Mouse (Mus musculus): Measurements from ENCODE around the gene Irx4. TPM values are rescaled to one million over a fixed set of nuclear protein-coding genes. Genes with fewer than 3 reads are reported as not detected.

Gene Irx4
- polyA plus RNA-seq, 1 experiment from 2014 or later, result 5.8 TPM

DNA sequence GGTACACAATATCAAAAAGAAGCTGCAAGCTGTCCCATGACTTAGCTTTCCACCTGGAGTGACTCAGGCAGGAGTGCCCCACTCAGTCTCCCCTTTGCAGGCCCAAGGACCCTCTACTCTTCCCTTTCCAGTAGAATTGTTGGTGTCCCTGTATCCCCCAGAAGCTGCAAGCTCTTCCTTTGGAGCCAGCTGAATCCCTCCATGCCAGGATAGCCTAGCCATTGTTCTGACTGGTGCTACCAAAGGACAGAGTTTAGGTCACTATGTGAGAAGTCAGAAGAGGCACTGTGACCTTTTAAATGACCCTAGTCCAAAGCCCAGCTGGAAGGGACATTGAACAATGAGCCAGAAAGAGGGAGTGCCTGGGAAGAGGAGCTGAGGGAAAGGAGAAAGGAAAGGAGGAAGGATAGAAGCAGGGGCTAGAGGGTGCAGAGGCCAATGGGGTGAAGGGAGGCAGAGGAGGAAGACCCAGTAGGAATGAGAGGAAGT is 12.6 kb downstream of the Irx4 start:
- Histone ChIP-seq H3K9me3 (no peaks in the 10 kb centered on the region), H3K27ac (no peak overlapping the region), H3K4me2 (no peak overlapping the region), H3K27me3 (peaks cover 93% of the 10 kb centered on the region), H3K4me3 (no peak overlapping the region), H3K4me1 (replicated peaks) (peaks cover 32% of the 10 kb centered on the region), H3K36me3 (no peaks in the 10 kb centered on the region), H3K9ac (no peak overlapping the region)
- ATAC-seq (ENCODE audit: low FRiP score), result no peak

- no peaks in the 10 kb centered on the region for H3K9me3 ChIP-seq
- H3K4me2 ChIP-seq, result no peak overlapping the region
- no peak for ATAC-seq (ENCODE audit: low FRiP score)
- H3K4me3 ChIP-seq, result no peak overlapping the region
- no peak overlapping the region for H3K9ac ChIP-seq
- 33% methylated on average over 1 of the region's 1 CpGs for WGBS
- H3K4me1 ChIP-seq (replicated peaks), result peaks cover 29% of the 10 kb centered on the region
- peaks cover 87% of the 10 kb centered on the region for H3K27me3 ChIP-seq
- no peak overlapping the region for H3K27ac ChIP-seq
- no peaks in the 10 kb centered on the region for H3K36me3 ChIP-seq
Observed at GRCm38 (mm10) chr13:73273536-73273935, 13.3 kb downstream of the Irx4 start.

DNA sequence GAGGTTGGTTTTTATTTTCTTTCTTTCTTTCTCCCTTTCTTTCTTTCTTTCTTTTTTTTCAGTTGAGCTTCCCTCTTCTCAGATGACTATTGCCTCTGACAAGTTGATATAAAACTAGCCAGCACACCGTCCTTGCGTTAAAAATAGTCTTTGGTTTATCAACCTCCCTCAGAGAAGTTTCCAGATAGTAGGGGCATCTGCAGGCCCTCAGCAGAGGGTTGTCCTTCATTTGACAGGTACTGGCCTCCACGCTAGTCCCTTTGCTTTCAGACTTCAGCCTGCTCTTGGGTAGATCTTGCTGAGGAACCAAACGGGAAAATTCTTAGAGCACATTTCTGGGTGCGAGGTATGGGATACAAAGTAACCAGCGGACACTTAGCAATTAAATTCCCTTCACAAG is 17.1 kb downstream of the Irx4 start:
- WGBS, result 92% methylated on average over 6 of the region's 6 CpGs
- H3K36me3 ChIP-seq, result no peaks in the 10 kb centered on the region
- H3K4me3 ChIP-seq, result no peak overlapping the region
- ATAC-seq (ENCODE audit: low FRiP score), result no peak
- no peak overlapping the region for H3K9ac ChIP-seq
- peaks cover 6% of the 10 kb centered on the region for H3K4me1 ChIP-seq (replicated peaks)
- H3K9me3 ChIP-seq, result no peaks in the 10 kb centered on the region
- H3K27ac ChIP-seq, result no peak overlapping the region
- H3K27me3 ChIP-seq, result peaks cover 49% of the 10 kb centered on the region
- no peak overlapping the region for H3K4me2 ChIP-seq

DNA sequence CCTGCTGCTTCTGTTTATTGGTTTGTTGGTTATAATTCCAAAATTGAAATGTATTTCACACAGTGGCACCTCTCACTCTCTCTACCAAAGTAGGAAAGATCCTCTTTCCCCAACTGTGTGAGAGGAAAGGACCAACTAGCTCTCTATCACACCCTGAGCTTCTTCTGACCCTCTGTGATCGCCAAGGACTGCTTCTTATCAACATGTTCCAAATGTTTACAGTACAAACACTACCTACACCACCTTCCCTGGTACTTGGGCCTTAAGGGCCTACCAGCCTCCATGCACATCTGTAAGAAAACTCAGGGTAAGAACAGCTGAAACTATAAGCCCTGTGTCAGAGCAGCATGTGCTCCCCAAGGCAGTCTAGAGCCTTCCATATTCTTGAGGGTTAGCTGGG is 17.5 kb downstream of the Irx4 start:
- no peak overlapping the region for H3K4me2 ChIP-seq
- H3K4me1 ChIP-seq (replicated peaks), result peaks cover 1% of the 10 kb centered on the region; the same call in 1 of the 2 replicates
- H3K9ac ChIP-seq, result no peak overlapping the region
- no peak overlapping the region for H3K4me3 ChIP-seq
- peaks cover 46% of the 10 kb centered on the region for H3K27me3 ChIP-seq
- WGBS, result 68% methylated on average over 1 of the region's 1 CpGs
- no peak for ATAC-seq (ENCODE audit: low FRiP score)
- no peaks in the 10 kb centered on the region for H3K9me3 ChIP-seq
- no peaks in the 10 kb centered on the region for H3K36me3 ChIP-seq
- H3K27ac ChIP-seq, result no peak overlapping the region

DNA sequence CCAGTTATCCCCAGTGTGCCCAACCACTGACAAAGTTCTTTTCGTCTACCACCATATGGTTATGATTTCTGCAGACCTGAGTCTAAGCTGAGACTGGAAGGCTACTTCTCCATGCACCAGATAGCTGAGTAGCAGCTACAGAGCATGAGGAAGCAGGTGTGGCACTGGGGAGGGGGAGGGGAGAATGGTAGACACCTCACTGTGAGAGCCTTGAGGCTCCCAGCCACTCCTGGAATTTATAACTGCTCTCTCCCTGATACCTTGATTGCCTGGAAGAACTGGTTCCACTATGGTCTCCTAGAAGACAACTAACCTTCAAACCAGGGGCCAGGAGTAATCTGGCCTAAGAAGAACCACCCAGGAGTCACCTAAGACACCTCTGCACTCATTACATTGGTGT is 18.9 kb downstream of the Irx4 start:
- Histone ChIP-seq H3K4me3 (no peak overlapping the region), H3K36me3 (no peaks in the 10 kb centered on the region), H3K9me3 (no peaks in the 10 kb centered on the region), H3K4me1 (replicated peaks) (no peaks in the 10 kb centered on the region; the same call in 1 of the 2 replicates), H3K27me3 (peaks cover 37% of the 10 kb centered on the region), H3K27ac (no peak overlapping the region), H3K9ac (no peak overlapping the region), H3K4me2 (no peak overlapping the region)
- ATAC-seq (ENCODE audit: low FRiP score), result no peak
- 91% methylated on average over 1 of the region's 1 CpGs for WGBS

GRCm38 (mm10) chr13:73282407-73282806 is 22.1 kb downstream of the Irx4 start:
- WGBS, result 88% methylated on average over 2 of the region's 2 CpGs
- ATAC-seq (ENCODE audit: low FRiP score), result no peak

GRCm38 (mm10) chr13:73283534-73283933 is 23.3 kb downstream of the Irx4 start:
- Histone ChIP-seq H3K36me3 (no peaks in the 10 kb centered on the region), H3K9ac (no peak overlapping the region), H3K9me3 (no peaks in the 10 kb centered on the region), H3K4me3 (no peak overlapping the region), H3K27ac (no peak overlapping the region), H3K27me3 (peaks cover 11% of the 10 kb centered on the region; the same call in 1 of the 2 replicates), H3K4me2 (no peak overlapping the region), H3K4me1 (replicated peaks) (no peaks in the 10 kb centered on the region)
- 100% methylated on average over 1 of the region's 1 CpGs for WGBS
- no peak for ATAC-seq (ENCODE audit: low FRiP score)

More at GRCm38 (mm10) chr13:73282407-73282806, 22.1 kb downstream of the Irx4 start:
- no peak overlapping the region for H3K9ac ChIP-seq
- H3K4me3 ChIP-seq, result no peak overlapping the region
- H3K36me3 ChIP-seq, result no peaks in the 10 kb centered on the region
- H3K9me3 ChIP-seq, result no peaks in the 10 kb centered on the region
- no peak overlapping the region for H3K27ac ChIP-seq
- H3K4me1 ChIP-seq (replicated peaks), result no peaks in the 10 kb centered on the region
- H3K4me2 ChIP-seq, result no peak overlapping the region
- peaks cover 14% of the 10 kb centered on the region for H3K27me3 ChIP-seq

DNA sequence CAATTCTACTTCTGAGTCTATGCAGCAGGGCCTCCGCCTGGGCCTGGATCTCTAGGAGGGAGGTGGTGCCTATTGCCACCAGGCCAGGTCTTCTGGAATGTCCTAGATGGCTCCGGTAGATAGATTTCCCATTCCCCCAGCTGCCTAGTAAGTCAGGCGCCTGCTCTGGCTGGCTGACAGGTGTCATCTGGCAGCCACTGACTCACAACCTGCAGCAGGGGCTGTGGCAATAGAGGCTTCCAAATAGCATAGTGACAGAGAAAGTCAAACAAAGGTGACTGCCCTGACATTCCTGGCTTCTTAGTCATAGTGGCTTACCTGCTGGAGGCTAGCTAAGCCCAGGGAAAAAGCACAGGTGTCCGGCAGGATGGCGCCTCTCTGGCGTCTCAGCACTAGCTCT is 29.9 kb downstream of the Irx4 start:
- no peak for ATAC-seq (ENCODE audit: low FRiP score)
- WGBS, result 93% methylated on average over 6 of the region's 6 CpGs

DNA sequence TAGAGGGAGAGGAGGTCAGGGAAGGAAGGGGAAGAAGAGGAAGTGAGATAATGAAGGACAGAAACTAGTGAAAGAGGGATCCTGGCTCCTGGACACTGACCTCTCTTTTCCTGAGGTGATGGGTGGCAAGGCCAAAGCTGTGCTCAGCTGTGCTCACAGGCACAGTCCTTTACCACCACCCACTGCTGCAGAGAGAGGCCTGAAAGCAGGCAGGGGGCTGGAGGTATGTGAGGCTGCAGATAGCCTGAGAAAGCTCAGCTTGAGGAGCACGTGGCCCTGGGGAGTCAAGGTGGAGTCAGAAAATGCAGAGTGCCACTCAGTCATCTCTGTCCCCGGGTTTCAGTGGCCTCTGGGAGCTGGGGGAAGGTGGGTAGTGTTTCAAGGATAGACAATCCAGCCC is 30.8 kb downstream of the Irx4 start:
- Histone ChIP-seq H3K27me3 (peaks cover 12% of the 10 kb centered on the region; the same call in 1 of the 2 replicates), H3K27ac (no peak overlapping the region), H3K9me3 (0 out of 2 replicates have a peak, but pooled peaks cover 3% of the 10 kb centered on the region), H3K9ac (peak overlapping the region; percentile 15; the same call in 1 of the 2 replicates), H3K36me3 (no peaks in the 10 kb centered on the region), H3K4me2 (no peak overlapping the region), H3K4me3 (no peak overlapping the region), H3K4me1 (replicated peaks) (no peaks in the 10 kb centered on the region)
- 36% methylated on average over 2 of the region's 2 CpGs for WGBS
- ATAC-seq (ENCODE audit: low FRiP score), result no peak

More for the DNA sequence above, 29.9 kb downstream of the Irx4 start:
- Histone ChIP-seq H3K27me3 (peaks cover 12% of the 10 kb centered on the region; the same call in 1 of the 2 replicates), H3K9ac (no peak overlapping the region), H3K4me1 (replicated peaks) (no peaks in the 10 kb centered on the region), H3K4me3 (no peak overlapping the region), H3K9me3 (0 out of 2 replicates have a peak, but pooled peaks cover 3% of the 10 kb centered on the region), H3K36me3 (no peaks in the 10 kb centered on the region), H3K4me2 (no peak overlapping the region), H3K27ac (no peak overlapping the region)

GRCm38 (mm10) chr13:73298717-73299116 is 38.4 kb downstream of the Irx4 start:
- WGBS, result 72% methylated on average over 4 of the region's 4 CpGs
- Histone ChIP-seq H3K4me2 (no peak overlapping the region), H3K36me3 (no peaks in the 10 kb centered on the region), H3K4me1 (replicated peaks) (no peaks in the 10 kb centered on the region), H3K9me3 (0 out of 2 replicates have a peak, but pooled peaks cover 3% of the 10 kb centered on the region), H3K4me3 (no peak overlapping the region), H3K27ac (no peak overlapping the region), H3K27me3 (0 out of 2 replicates have a peak, but pooled peaks cover 8% of the 10 kb centered on the region), H3K9ac (no peak overlapping the region)
- no peak for ATAC-seq (ENCODE audit: low FRiP score)

GRCm38 (mm10) chr13:73299322-73299721 is 39.0 kb downstream of the Irx4 start:
- 0 out of 2 replicates have a peak, but pooled peaks cover 8% of the 10 kb centered on the region for H3K27me3 ChIP-seq
- H3K4me3 ChIP-seq, result no peak overlapping the region
- H3K4me1 ChIP-seq (replicated peaks), result no peaks in the 10 kb centered on the region
- WGBS, result 92% methylated on average over 5 of the region's 5 CpGs
- H3K4me2 ChIP-seq, result no peak overlapping the region
- H3K36me3 ChIP-seq, result no peaks in the 10 kb centered on the region
- 0 out of 2 replicates have a peak, but pooled peaks cover 3% of the 10 kb centered on the region for H3K9me3 ChIP-seq
- ATAC-seq (ENCODE audit: low FRiP score), result no peak
- no peak overlapping the region for H3K27ac ChIP-seq
- no peak overlapping the region for H3K9ac ChIP-seq

DNA sequence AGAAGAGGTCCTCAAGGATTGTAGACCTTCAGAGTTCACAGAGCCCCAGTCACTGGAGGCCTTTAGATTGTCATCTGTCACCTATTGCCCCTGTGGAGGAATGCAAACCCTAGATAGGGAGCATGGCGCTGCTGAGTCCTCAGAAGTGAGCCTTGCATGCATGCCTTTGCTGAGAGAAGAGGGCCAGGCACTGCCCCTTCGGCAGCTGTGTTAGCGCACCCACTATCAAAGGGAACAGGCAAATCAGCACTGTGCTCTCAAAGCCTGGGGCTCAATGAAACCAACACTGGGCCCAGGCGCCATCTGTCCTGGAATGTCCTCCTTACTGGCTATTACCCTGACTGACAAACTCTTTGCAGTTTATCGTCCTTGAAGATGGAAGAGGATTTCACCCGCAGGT is 44.5 kb downstream of the Irx4 start:
- no peaks in the 10 kb centered on the region for H3K36me3 ChIP-seq
- 60% methylated on average over 6 of the region's 6 CpGs for WGBS
- H3K27ac ChIP-seq, result no peak overlapping the region
- peaks cover 16% of the 10 kb centered on the region; the same call in 1 of the 2 replicates for H3K4me1 ChIP-seq (replicated peaks)
- no peaks in the 10 kb centered on the region for H3K9me3 ChIP-seq
- H3K27me3 ChIP-seq, result peaks cover 51% of the 10 kb centered on the region
- H3K4me3 ChIP-seq, result no peak overlapping the region
- no peak for ATAC-seq (ENCODE audit: low FRiP score)
- H3K4me2 ChIP-seq, result no peak overlapping the region
- H3K9ac ChIP-seq, result no peak overlapping the region

- Histone ChIP-seq H3K27ac (no peak overlapping the region), H3K36me3 (no peaks in the 10 kb centered on the region), H3K9ac (no peak overlapping the region), H3K4me1 (replicated peaks) (peaks cover 16% of the 10 kb centered on the region; the same call in 1 of the 2 replicates), H3K9me3 (no peaks in the 10 kb centered on the region), H3K27me3 (peaks cover 49% of the 10 kb centered on the region), H3K4me3 (no peak overlapping the region), H3K4me2 (no peak overlapping the region)
- 0 out of 2 replicates have a peak, but pooled peaks have one; percentile 14 for ATAC-seq (ENCODE audit: low FRiP score)
- 29% methylated on average over 8 of the region's 8 CpGs for WGBS
Observed at GRCm38 (mm10) chr13:73305398-73306084, 45.3 kb downstream of the Irx4 start.
